Mouse (Mus musculus) thymus, adult 2 months (tissue): ENCODE measurements around the gene Diaph2. TPM values are rescaled to one million over a fixed set of nuclear protein-coding genes. Genes with fewer than 3 reads are reported as not detected.

Experiments used
- DNase-seq: peaks from one replicate; pipeline ENCODE4 v3.0.0; 2021
- H3K27ac ChIP-seq: fragments of 200-500 bp; 2 replicates; pipeline ENCODE4 v1.5.1; 2012; ENCODE audit warnings: low read length, control low read depth; ENCODE audit not compliant: control insufficient read depth, insufficient read depth
- H3K27me3 ChIP-seq: fragments of 200-500 bp; 2 replicates; pipeline ENCODE4 v1.6.1; 2012; ENCODE audit warnings: mild to moderate bottlenecking, low read length, moderate library complexity, mixed read lengths; ENCODE audit not compliant: control insufficient read depth, insufficient read depth
- H3K36me3 ChIP-seq: fragments of 200-500 bp; 2 replicates; pipeline ENCODE4 v1.6.1; 2012; ENCODE audit warnings: mild to moderate bottlenecking, low read length, moderate library complexity; ENCODE audit not compliant: control insufficient read depth, insufficient read depth
- H3K4me1 ChIP-seq: fragments of 200-500 bp; replicated peaks from 2 replicates; pipeline ENCODE4 v1.6.1; 2012; ENCODE audit warnings: low read length; ENCODE audit not compliant: control insufficient read depth, insufficient read depth
- H3K4me3 ChIP-seq: fragments of 200-500 bp; 2 replicates; pipeline ENCODE4 v1.5.1; 2012; ENCODE audit warnings: mild to moderate bottlenecking, low read length, control low read depth, moderate library complexity; ENCODE audit not compliant: control insufficient read depth, insufficient read depth
- CTCF ChIP-seq: fragments of 200-500 bp; IDR thresholded peaks from 2 replicates; pipeline ENCODE4 v1.5.1; 2012; ENCODE audit warnings: mild to moderate bottlenecking, control low read depth, low read length, moderate library complexity, borderline replicate concordance; ENCODE audit not compliant: control insufficient read depth, poor library complexity, insufficient read depth; ENCODE audit errors: extremely low read depth
- POLR2A ChIP-seq: fragments of 200-500 bp; IDR thresholded peaks from 2 replicates; pipeline ENCODE4 v1.6.1; 2012; ENCODE audit warnings: mild to moderate bottlenecking, low read length, control low read depth, moderate library complexity; ENCODE audit not compliant: control insufficient read depth, poor library complexity, insufficient read depth; ENCODE audit errors: extremely low read depth
- WGBS: fragments of 180-500 bp; shearing (Covaris S2); methylation state at CpG from one replicate; pipeline ENCODE4 v1.1.7; 2018; 5-methylcytosine and 5-hydroxymethylcytosine counted together
- polyA plus RNA-seq: library from polyadenylated mRNA; depleted of rRNA; stranded (reverse); fragments of >200 nt; gene quantifications from 2 replicates; pipeline ENCODE4 v1.2.3, GENCODE M21; 2012

Gene Diaph2
- polyA plus RNA-seq, 1 experiment, result 3.5 TPM

DNA sequence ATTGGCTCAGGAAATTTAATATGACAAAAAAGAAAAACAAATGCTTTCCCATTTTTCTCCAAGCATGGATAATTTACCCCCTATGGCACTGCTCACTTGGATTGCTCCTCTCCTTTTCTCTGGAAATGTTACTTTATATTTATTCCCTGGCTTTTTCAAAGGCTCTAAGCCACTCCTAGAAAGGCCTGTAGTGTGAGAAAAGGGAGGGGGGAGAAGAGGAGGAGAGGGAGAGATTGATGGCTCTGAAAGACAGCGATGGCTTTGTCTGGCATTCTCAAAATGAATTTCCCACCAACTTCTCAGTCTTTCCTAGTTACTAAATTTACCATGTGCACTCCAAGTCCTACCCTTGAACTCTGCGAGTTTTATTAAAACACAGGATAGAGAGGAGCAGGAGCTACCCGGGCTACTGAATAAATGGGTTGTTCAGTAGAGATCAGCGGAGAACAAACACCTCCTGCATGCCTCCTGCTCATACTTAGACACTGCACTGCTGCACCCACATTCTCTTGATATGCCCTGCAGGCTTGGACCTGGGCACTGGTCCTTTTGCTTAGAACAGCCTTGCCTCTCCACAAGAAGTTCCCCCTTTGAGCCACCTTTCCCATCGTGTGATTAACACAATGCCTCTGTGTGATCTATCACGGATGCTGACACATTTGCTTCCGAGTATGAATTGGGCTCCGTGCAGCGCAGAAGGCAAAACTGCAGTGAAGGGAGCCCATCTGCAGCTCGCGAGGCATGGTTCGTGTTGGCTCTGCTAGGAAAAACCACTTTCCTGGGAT is 753.3 kb downstream of the Diaph2 start:
- H3K27me3 ChIP-seq, result no peaks in the 10 kb centered on the region
- 93% methylated on average over 12 of the region's 12 CpGs for WGBS
- no peak overlapping the region for H3K27ac ChIP-seq
- TF ChIP-seq POLR2A (no peak), CTCF (no peak)
- DNase-seq, result no peak
- no peaks in the 10 kb centered on the region for H3K4me1 ChIP-seq
- no peaks in the 10 kb centered on the region for H3K36me3 ChIP-seq
- no peak overlapping the region for H3K4me3 ChIP-seq

DNA sequence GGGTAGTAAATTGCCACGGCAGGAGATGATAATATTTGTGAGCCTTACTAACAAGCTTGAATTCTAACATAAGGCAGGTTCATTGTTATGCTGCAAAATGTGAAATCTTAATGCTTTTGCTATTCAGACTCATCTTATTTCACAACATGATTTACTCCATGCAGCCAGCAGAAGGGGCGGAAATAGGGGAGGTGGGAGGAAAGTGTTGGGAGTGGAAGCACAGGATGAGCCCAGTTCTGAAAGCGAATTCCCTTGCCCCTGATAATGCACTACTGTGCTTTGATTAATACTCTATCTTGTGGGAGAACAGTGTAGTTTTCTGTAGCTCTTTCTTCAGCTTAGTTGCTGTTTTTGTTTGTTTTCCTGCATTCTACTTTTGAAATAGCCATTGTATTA is 753.9 kb downstream of the Diaph2 start:
- 89% methylated on average over 3 of the region's 3 CpGs for WGBS
- DNase-seq, result no peak
- H3K4me1 ChIP-seq, result no peaks in the 10 kb centered on the region
- no peaks in the 10 kb centered on the region for H3K27me3 ChIP-seq
- H3K36me3 ChIP-seq, result no peaks in the 10 kb centered on the region
- H3K27ac ChIP-seq, result no peak overlapping the region
- no peak overlapping the region for H3K4me3 ChIP-seq
- TF ChIP-seq CTCF (no peak), POLR2A (no peak)

DNA sequence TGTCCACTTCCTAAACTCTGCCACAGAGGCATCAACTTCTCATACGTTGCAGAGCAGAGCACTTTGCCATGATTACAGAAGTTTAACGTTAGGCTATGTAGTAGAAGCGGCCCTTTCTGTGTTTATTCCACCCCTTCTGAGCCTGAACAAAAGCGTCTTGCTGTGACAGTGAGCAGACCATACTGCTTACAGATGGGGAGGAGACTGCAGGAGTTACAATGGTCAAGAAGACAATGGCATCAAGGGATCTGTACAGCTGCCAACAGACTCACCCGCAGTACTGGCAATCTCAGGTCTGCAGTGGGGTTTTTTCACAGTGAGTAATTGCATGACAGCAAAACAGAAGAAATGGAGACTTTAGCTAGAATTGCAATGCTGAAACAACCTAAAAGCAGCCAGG is 756.1 kb downstream of the Diaph2 start:
- WGBS, result 78% methylated on average over 5 of the region's 5 CpGs
- no peaks in the 10 kb centered on the region for H3K4me1 ChIP-seq
- no peak overlapping the region for H3K4me3 ChIP-seq
- H3K36me3 ChIP-seq, result no peaks in the 10 kb centered on the region
- no peak for DNase-seq
- no peak overlapping the region for H3K27ac ChIP-seq
- TF ChIP-seq POLR2A (no peak), CTCF (no peak)
- H3K27me3 ChIP-seq, result no peaks in the 10 kb centered on the region
